In the genomic region with DNA sequence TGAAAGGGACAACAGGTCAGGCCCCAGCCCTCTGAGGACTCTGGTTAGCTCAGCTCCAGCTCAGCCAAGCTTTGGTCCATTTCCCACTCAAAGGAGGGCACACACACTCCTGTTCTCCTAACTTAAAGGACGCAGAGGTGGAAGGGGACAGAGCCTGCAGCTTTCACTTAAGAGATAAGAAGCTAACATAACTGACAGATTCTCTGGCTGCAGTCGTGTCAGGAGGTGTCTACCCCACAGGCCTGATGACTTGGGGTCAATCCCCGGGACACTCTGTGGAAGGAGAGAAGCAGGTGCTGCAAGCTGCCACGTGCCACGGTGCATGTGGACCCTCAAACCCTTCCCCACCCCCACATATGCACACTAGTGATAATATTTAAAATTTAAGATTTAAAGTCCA, we compare ENCODE assay signal across 13 mouse cellular contexts.
DNase-seq lines count a peak whose midpoint lies in the region; ATAC-seq and TF ChIP-seq lines count a peak whose summit lies in the region.
"Had no signal": no experiment of that assay in that cellular context is flagged by ENCODE, and none has a peak within 500 bp of the region (broad histone marks: within the 10 kb centered on the region; RNA-seq: fewer than 3 reads in every experiment).

No protein-coding gene starts in this region.

- H3K27me3 ChIP-seq in heart, embryonic 12.5 days (replicated peaks), result no peaks in the 10 kb centered on the region
- no peaks in the 10 kb centered on the region for H3K27me3 ChIP-seq in lung, embryonic 15.5 days
- no peaks in the 10 kb centered on the region for H3K27me3 ChIP-seq in liver, embryonic 11.5 days (replicated peaks; ENCODE audit: control insufficient read depth, insufficient read depth, low read length)
- H3K27me3 ChIP-seq in midbrain, embryonic 16.5 days (ENCODE audit: control insufficient read depth, insufficient read depth, low read depth, low read length), result no peaks in the 10 kb centered on the region; the same call in 1 of the 2 replicates
- H3K27me3 ChIP-seq: neural tube, embryonic 13.5 days; Patski had no signal

- H3K4me2 ChIP-seq in heart, embryonic 12.5 days, result no peak overlapping the region
- no peak overlapping the region for H3K4me2 ChIP-seq in lung, embryonic 15.5 days
- H3K4me2 ChIP-seq in liver, embryonic 11.5 days, result peak overlapping the region; percentile 45
- H3K4me2 ChIP-seq in midbrain, embryonic 16.5 days (ENCODE audit: low read length), result no peak overlapping the region
- H3K4me2 ChIP-seq: hindbrain, embryonic 14.5 days; neural tube, embryonic 13.5 days had no signal

- H3K9ac ChIP-seq in heart, embryonic 12.5 days, result no peak overlapping the region
- no peak overlapping the region for H3K9ac ChIP-seq in lung, embryonic 15.5 days
- H3K9ac ChIP-seq in liver, embryonic 11.5 days (ENCODE audit: low read depth, low read length), result peak overlapping the region; percentile 23; the same call in 1 of the 2 replicates
- H3K9ac ChIP-seq in midbrain, embryonic 16.5 days (ENCODE audit: low read depth, low read length), result no peak overlapping the region
- H3K9ac ChIP-seq: hindbrain, embryonic 14.5 days; neural tube, embryonic 13.5 days had no signal

- 20% methylated on average over 5 of the region's 5 CpGs for WGBS in heart, embryonic 12.5 days
- WGBS in lung, embryonic 15.5 days, result 27% methylated on average over 5 of the region's 5 CpGs
- whole genome bisulfite sequencing in lung, adult 2 months, result 57% methylated on average over 5 of the region's 5 CpGs
- WGBS in liver, embryonic 11.5 days, result 10% methylated on average over 5 of the region's 5 CpGs
- 73% methylated on average over 5 of the region's 5 CpGs for WGBS in midbrain, embryonic 16.5 days

- peaks cover 64% of the 10 kb centered on the region for H3K4me1 ChIP-seq in heart, embryonic 12.5 days (replicated peaks)
- peaks cover 51% of the 10 kb centered on the region for H3K4me1 ChIP-seq in lung, embryonic 15.5 days
- H3K4me1 ChIP-seq in lung, adult 2 months (ENCODE audit: control insufficient read depth, insufficient read depth, low read length), result peaks cover 30% of the 10 kb centered on the region
- H3K4me1 ChIP-seq in liver, embryonic 11.5 days (replicated peaks; ENCODE audit: control insufficient read depth, insufficient read depth, low read length), result peaks cover 65% of the 10 kb centered on the region
- H3K4me1 ChIP-seq in midbrain, embryonic 16.5 days (ENCODE audit: control insufficient read depth, insufficient read depth, low read length), result peaks cover 5% of the 10 kb centered on the region; the same call in 1 of the 2 replicates

- intact Hi-C loops in gastrocnemius, postnatal 36 days (cut with DNase I), result no loop called here

- no peak for DNase-seq in heart, postnatal 4 days
- DNase-seq in lung, adult 2 months, result no peak
- DNase-seq in liver, embryonic 11.5 days (ENCODE audit: low spot score), result no peak
- DNase-seq in gastrocnemius, postnatal 36 days, result no peak
- DNase-seq: cerebellum, postnatal 36 days; gastrocnemius, postnatal 25 days had no signal

- no peak overlapping the region for H3K4me3 ChIP-seq in heart, embryonic 12.5 days
- no peak overlapping the region for H3K4me3 ChIP-seq in lung, embryonic 15.5 days
- no peak overlapping the region for H3K4me3 ChIP-seq in lung, adult 2 months (replicated peaks; ENCODE audit: extremely low read depth, low read depth, low read length)
- H3K4me3 ChIP-seq in liver, embryonic 11.5 days (ENCODE audit: low read depth, low read length), result no peak overlapping the region
- H3K4me3 ChIP-seq in midbrain, embryonic 16.5 days (ENCODE audit: low read depth, low read length), result no peak overlapping the region
- H3K4me3 ChIP-seq: neural tube, embryonic 13.5 days had no signal

- peaks cover 4% of the 10 kb centered on the region for H3K36me3 ChIP-seq in heart, embryonic 12.5 days
- H3K36me3 ChIP-seq in lung, embryonic 15.5 days, result no peaks in the 10 kb centered on the region
- peaks cover 5% of the 10 kb centered on the region; the same call in 1 of the 2 replicates for H3K36me3 ChIP-seq in liver, embryonic 11.5 days (ENCODE audit: control insufficient read depth, insufficient read depth, low read length)
- H3K36me3 ChIP-seq in midbrain, embryonic 16.5 days (ENCODE audit: control insufficient read depth, insufficient read depth, low read length), result no peaks in the 10 kb centered on the region
- H3K36me3 ChIP-seq: neural tube, embryonic 13.5 days had no signal

- TF ChIP-seq CTCF in lung, adult 2 months (IDR thresholded peaks at IDR 0.05; ENCODE audit: insufficient read depth, low read length), result no peak

- TF ChIP-seq POLR2A in lung, adult 2 months (IDR thresholded peaks at IDR 0.05; ENCODE audit: borderline replicate concordance, extremely low read depth, low read depth, low read length), result no peak

- 0 out of 2 replicates have a peak, but pooled peaks cover 3% of the 10 kb centered on the region for H3K9me3 ChIP-seq in heart, embryonic 12.5 days (replicated peaks)
- no peaks in the 10 kb centered on the region for H3K9me3 ChIP-seq in lung, embryonic 15.5 days
- no peaks in the 10 kb centered on the region for H3K9me3 ChIP-seq in liver, embryonic 11.5 days (ENCODE audit: control insufficient read depth, low read length)
- H3K9me3 ChIP-seq in midbrain, embryonic 16.5 days (replicated peaks; ENCODE audit: control insufficient read depth, low read length, poor library complexity, severe bottlenecking), result no peaks in the 10 kb centered on the region
- H3K9me3 ChIP-seq: neural tube, embryonic 13.5 days had no signal

- no peak overlapping the region; the same call in 1 of the 2 replicates for H3K27ac ChIP-seq in heart, embryonic 12.5 days (ENCODE audit: poor library complexity, severe bottlenecking)
- 0 out of 2 replicates have a peak overlapping the region, but pooled peaks have one; percentile 0 for H3K27ac ChIP-seq in lung, embryonic 15.5 days
- H3K27ac ChIP-seq in liver, embryonic 11.5 days (ENCODE audit: low read depth, low read length), result peak overlapping the region; percentile 65
- no peak overlapping the region for H3K27ac ChIP-seq in midbrain, embryonic 16.5 days (ENCODE audit: low read length)
- H3K27ac ChIP-seq: hindbrain, embryonic 14.5 days; neural tube, embryonic 13.5 days had no signal

- 0 out of 2 replicates have a peak, but pooled peaks have one; percentile 54 for ATAC-seq in heart, embryonic 12.5 days (ENCODE audit: insufficient number of reproducible peaks, low FRiP score)
- no peak for ATAC-seq in lung, embryonic 15.5 days (ENCODE audit: borderline replicate concordance, extremely low read depth, low FRiP score, low TSS enrichment)
- peak; percentile 74 for ATAC-seq in liver, embryonic 11.5 days (replicated peaks; ENCODE audit: low FRiP score)
- no peak for ATAC-seq in midbrain, embryonic 16.5 days
- ATAC-seq: intestine, embryonic 16.5 days; Patski had no signal

Comparison
In these comparisons a context has a peak if more than half of its experiments do, and no peak if none do; other contexts are left out.
1. ATAC-seq: peak in heart, embryonic 12.5 days (single experiment) and liver, embryonic 11.5 days (single experiment); none in lung, embryonic 15.5 days (single experiment) and midbrain, embryonic 16.5 days (single experiment).
2. H3K27ac ChIP-seq: peak in lung, embryonic 15.5 days (single experiment) and liver, embryonic 11.5 days (single experiment); none in heart, embryonic 12.5 days (single experiment) and midbrain, embryonic 16.5 days (single experiment).